Mouse (Mus musculus) cerebellum, adult 2 months (tissue): ENCODE results near the gene Tcf20.

Experiments
- CTCF ChIP-seq: fragments of 200-500 bp; IDR thresholded peaks from 2 replicates; pipeline ENCODE4 v1.5.1; 2011; ENCODE audit warnings: low read depth, mild to moderate bottlenecking, control low read depth, low read length, moderate library complexity, borderline replicate concordance; ENCODE audit not compliant: insufficient read depth
- POLR2A ChIP-seq: fragments of 200-500 bp; IDR thresholded peaks from 2 replicates; pipeline ENCODE4 v1.6.1; 2011; ENCODE audit warnings: low read length, control low read depth, borderline replicate concordance; ENCODE audit not compliant: insufficient read depth

DNA sequence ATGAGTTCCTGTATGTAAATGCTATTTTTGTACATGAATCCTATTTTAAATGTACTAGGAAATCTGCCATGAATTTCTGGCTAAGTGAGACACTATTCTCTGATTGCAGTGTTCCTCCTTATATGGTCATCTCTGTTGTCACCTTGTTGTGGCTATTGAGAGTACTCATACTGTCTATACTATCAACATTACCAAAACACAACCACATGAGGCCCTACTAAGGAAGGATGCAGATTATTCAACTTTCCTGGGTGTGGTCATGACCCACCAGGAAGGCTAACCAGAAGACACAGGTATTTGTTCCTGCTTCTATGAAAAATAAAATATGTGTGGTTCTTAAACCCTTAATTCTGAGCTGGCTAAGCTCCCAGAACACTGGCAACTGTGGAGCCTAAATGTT lies 161.8 kb downstream of the Tcf20 start:
- TF ChIP-seq POLR2A (no peak), CTCF (no peak)
